Mouse (Mus musculus): ENCODE results near the gene Zbtb17. TPM values are rescaled to one million over a fixed set of nuclear protein-coding genes. Genes with fewer than 3 reads are reported as not detected.
A peak's percentile ranks its signal among the peaks of the same experiment; 100 is the strongest.

Zbtb17 gene
- 21.7 to 33.8 TPM (median 27.3 TPM) in 3 replicates for total RNA-seq (2017)

GRCm38 (mm10) chr4:141444451-141445327, at the start of gene Zbtb17:
TSS of gene Zbtb17 (plus strand) at chr4:141444654.
- ATAC-seq (replicated peaks; ENCODE audit: insufficient number of reproducible peaks, low FRiP score, low TSS enrichment, poor library complexity, severe bottlenecking), result peak; percentile 93

- ATAC-seq (replicated peaks; ENCODE audit: insufficient number of reproducible peaks, low FRiP score, low TSS enrichment, poor library complexity, severe bottlenecking), result no peak
Measured at GRCm38 (mm10) chr4:141394751-141395150, 49.7 kb upstream of the Zbtb17 start.

GRCm38 (mm10) chr4:141397861-141398260, 46.6 kb upstream of the Zbtb17 start:
- no peak for ATAC-seq (replicated peaks; ENCODE audit: insufficient number of reproducible peaks, low FRiP score, low TSS enrichment, poor library complexity, severe bottlenecking)

GRCm38 (mm10) chr4:141398545-141398944, 45.9 kb upstream of the Zbtb17 start, which contains the start of gene Clcnka:
TSS of gene Clcnka (minus strand) at chr4:141398724.
- ATAC-seq (replicated peaks; ENCODE audit: insufficient number of reproducible peaks, low FRiP score, low TSS enrichment, poor library complexity, severe bottlenecking), result no peak

DNA sequence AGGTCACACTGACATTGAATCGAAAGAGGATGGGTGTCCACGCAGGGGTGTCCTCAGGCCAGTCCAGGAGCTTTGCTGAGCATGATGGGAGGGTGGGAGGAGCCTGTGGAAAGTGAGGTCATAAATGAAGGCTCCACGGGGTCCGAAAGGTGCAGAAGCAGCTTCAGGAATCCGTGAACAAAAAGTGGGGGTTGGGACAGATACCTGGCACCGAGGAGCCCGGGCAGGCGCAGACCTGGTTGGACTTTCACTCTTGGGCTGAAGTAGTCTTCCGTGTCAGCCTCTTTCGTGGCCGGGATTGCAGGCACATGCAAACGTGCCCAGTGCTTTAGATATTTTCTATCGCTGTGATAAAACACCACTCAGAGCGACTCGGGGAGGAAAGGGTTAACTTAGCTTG, 44.3 kb upstream of the Zbtb17 start:
- ATAC-seq (replicated peaks; ENCODE audit: insufficient number of reproducible peaks, low FRiP score, low TSS enrichment, poor library complexity, severe bottlenecking), result no peak

DNA sequence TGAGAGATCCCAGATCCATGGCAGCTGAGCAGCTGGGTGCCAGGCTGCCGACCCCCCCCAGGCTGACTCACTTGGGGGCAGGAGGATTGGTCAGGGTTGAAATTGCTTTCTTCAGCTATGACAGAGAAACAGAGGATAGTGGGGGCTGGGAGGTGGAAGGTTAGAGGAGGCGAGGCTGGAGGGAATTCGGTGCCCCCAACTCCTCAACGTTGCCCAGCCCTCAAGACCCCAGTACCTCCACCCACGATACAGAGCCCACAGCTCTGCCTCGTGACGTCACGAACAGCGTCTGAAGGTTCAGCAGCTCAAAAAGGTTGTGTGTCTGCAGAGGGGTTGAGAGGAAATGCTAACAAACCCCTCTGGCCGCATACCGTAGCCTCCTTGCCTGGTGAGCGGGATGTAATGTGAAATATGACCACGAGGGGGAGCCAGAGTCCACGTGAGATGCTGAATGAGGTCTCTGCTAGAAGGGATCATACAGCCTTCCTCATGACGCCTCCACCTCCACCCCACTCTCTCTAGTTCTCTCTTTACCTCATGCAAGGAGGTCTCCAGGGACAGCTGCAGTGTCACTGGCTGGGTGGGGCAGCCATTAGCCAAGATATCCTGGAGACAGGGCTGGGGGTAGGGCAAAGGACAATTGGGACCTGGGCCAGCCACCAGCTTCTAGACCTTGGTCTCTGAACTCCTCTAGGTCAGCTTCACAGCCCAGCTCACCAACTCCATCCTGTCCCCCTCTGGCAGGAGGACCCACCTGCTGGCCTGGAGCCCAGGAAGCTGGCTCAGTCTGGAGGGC, 39.7 kb upstream of the Zbtb17 start:
- ATAC-seq (replicated peaks; ENCODE audit: insufficient number of reproducible peaks, low FRiP score, low TSS enrichment, poor library complexity, severe bottlenecking), result peak; percentile 89

DNA sequence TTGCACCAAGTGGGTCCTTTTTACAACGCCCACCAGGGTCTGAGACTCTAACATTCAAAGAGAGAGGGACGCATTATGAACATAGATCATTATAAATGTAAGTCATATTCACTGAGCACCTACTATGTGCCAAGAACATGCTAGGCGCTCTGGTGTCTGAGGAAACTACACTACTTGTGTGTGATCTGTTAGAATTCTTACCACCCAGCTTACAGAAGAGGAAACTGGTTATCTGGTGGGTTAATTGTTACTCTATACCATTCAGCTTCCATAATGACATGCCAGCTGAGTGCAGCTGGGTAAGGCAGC, 39.2 kb upstream of the Zbtb17 start:
- no peak for ATAC-seq (replicated peaks; ENCODE audit: insufficient number of reproducible peaks, low FRiP score, low TSS enrichment, poor library complexity, severe bottlenecking)

DNA sequence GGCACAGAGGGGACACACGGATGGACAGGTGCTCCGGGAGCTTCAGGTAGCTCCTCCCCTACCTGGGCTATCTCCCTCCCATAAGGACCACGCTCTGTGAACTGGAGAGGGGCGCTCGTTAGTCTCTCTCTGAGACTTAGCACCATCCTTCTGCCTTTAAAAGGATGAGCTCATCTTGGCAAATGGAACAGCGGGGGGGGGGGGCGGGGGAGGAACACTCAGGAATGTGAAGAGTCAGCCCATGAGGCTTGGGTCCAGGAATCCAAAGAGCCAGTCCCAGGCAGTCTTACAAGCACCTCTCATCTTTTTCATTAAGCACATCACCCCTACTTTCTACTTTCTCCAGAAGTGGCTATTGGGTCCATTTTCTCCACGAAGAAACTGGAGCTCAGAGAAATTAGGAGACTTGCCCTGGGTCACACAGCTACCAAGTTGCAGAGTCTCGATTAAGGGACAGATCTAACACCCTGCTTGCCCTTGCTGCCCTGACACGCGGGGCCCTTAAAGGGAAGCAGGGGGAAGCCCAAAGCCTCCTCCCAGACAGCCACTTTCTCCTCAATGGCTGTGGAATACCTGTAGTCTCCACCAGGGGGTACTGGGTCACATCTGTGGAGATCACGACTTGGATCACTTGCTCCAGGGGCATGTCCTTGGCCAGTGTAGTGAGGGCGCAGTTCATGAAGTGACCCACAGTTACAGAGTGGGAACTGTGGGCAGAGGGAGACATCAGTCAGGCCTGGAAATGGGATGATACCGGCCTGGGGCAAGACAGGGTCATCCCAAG, 37.7 kb upstream of the Zbtb17 start:
- ATAC-seq (replicated peaks; ENCODE audit: insufficient number of reproducible peaks, low FRiP score, low TSS enrichment, poor library complexity, severe bottlenecking), result 0 out of 2 replicates have a peak, but pooled peaks have one; percentile 22

DNA sequence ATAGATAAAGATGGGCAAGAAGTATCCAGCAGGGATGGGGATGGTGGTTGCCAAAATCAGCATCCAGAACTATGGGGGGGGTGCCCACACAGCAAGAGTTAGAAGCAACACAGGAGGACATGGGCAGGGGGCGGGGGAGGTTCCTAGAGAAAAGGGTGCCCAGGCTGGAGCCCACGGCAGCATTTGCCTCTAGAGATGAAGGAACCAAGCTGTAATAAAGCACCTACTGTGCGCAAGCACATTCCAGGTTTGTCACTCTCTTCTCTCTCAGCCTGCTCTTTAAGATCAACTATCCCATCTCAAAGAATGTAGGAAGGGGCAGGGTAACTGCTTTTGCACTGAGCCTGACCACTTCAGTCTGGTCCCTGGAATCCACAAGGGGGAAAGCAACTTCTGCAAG, 35.9 kb upstream of the Zbtb17 start:
- ATAC-seq (replicated peaks; ENCODE audit: insufficient number of reproducible peaks, low FRiP score, low TSS enrichment, poor library complexity, severe bottlenecking), result no peak

DNA sequence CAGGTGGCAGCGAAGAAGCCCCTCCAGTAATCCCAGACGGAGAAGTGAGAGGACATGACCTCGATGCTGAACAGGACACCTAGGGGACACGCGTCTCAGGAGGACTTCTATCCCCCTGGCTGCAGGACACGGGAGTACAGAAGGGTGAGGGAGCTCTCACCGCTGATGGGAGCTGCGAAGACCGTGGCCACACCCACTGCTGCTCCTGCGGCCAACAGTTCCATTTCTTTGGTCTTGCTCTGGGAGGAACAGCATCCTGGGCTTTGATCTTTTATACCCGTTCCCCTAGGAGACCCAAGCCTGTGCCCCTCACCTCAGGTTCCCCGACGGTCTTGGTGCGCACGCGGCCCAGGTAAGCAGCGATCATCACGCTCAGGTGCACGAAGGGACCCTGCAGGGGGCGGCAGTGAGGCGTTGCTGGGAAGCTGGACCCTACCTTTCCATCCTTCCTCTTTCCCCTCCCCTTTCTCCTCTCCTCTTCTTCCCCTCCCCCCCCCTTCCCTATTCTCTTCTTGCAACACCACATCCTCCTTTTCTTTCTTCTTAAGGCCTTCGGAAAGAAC, 32.9 kb upstream of the Zbtb17 start:
- ATAC-seq (replicated peaks; ENCODE audit: insufficient number of reproducible peaks, low FRiP score, low TSS enrichment, poor library complexity, severe bottlenecking), result no peak

DNA sequence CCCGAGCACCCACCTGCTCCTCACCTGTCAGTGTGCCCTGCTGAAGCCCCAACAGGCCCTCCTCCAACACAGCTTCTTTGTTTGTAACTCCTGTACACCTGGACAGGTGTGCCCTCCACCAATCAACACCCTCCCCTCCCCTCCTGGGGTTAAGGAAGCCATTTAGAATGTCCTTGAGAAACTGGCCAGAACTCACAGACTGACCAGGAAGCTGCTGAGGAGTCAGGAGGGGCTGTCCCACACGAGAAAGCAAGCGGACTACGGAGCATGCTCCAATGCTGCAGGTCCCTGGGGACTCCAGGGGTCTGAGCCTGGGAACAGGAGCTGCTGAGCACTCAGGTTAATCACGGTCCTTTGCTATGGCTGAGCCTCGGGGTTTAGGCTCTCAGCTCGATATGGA, 28.5 kb upstream of the Zbtb17 start, which contains the start of gene Clcnkb:
Gene Clcnkb (minus strand): TSS at position 91 of the 400 bp plus-strand sequence.
- ATAC-seq (replicated peaks; ENCODE audit: insufficient number of reproducible peaks, low FRiP score, low TSS enrichment, poor library complexity, severe bottlenecking), result no peak

DNA sequence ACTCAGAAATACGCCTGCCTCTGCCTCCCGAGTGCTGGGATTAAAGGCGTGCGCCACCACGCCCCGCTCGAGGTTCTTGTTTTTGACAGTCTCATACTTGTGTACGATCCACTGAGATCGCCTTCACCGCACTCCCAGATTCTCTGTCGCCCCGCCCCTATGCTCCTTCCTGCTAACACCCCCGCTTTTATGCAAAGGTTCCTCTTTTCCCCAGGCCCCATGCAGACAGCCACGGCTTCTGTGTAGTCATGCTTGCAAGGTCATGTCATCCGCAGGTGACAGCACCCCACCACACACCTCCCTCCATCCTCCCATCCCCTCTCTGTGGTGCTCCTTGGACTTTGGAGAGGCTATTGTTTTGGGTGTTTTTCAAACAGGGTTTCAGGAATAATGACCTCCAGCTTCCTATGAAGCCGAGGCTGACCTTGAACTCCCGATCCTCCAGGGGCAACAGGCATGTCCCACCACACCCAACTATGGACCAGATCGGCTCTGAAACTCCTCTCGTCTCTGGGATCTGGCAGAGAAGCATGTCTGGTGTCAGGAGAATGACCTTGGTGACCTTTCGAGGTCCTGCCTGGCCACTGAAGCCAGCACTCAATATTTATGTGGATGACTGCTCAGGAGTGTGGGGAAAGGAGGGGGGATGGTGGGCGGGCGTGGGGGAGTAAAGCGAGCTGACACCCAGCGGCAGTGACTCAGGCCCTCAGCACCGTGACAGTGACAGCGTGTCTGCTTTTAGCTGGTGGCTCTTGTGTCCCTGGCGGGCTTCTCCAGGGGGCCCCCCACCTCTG, 24.9 kb upstream of the Zbtb17 start:
- peak; percentile 83 for ATAC-seq (replicated peaks; ENCODE audit: insufficient number of reproducible peaks, low FRiP score, low TSS enrichment, poor library complexity, severe bottlenecking)

GRCm38 (mm10) chr4:141420192-141420829, 24.1 kb upstream of the Zbtb17 start, which contains the start of gene Hspb7:
TSS of gene Hspb7 (plus strand) at chr4:141420779.
- no peak for ATAC-seq (replicated peaks; ENCODE audit: insufficient number of reproducible peaks, low FRiP score, low TSS enrichment, poor library complexity, severe bottlenecking)

GRCm38 (mm10) chr4:141420886-141421285, 23.6 kb upstream of the Zbtb17 start:
- no peak for ATAC-seq (replicated peaks; ENCODE audit: insufficient number of reproducible peaks, low FRiP score, low TSS enrichment, poor library complexity, severe bottlenecking)

DNA sequence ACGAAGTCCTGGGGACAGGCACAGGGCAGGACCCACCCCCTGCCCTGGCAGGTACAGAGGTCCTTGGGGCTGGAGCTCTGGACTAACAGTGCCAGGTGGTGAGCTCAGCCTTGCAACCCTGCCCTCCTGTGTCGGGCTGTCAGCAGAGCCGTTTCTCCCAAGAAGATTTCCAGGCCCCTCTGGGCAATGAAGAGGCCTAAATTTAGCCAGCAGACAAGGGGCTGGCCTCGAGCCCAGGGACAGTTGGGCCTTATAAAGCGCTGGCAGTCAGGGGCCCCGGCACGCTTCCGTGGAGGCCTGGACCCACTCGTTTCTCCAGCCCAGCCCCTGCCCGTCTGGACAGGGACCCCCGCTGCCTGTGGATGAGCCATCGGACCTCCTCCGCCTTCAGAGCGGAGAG, 23.0 kb upstream of the Zbtb17 start:
- no peak for ATAC-seq (replicated peaks; ENCODE audit: insufficient number of reproducible peaks, low FRiP score, low TSS enrichment, poor library complexity, severe bottlenecking)

DNA sequence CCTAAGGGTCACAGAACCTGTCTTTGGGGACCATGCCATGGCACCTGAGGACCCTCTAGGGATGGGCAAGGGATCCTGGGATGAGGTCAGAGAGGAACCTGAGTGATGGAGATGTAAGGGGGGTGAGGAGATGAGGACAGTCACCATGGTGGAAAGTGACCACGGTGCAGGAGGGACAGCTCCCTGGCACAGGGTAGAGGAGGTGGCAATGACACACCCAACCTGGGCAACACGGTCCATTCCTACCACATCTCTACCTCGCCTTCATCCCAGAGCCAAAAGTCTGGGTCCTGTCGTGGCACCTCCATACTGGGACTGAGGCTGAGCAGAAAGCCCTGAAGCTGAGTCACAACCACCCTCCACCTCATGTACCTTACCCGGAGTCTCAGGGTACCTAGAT, 21.6 kb upstream of the Zbtb17 start:
- no peak for ATAC-seq (replicated peaks; ENCODE audit: insufficient number of reproducible peaks, low FRiP score, low TSS enrichment, poor library complexity, severe bottlenecking)

GRCm38 (mm10) chr4:141423288-141423687, 21.2 kb upstream of the Zbtb17 start:
- ATAC-seq (replicated peaks; ENCODE audit: insufficient number of reproducible peaks, low FRiP score, low TSS enrichment, poor library complexity, severe bottlenecking), result no peak

Data from monocyte, adult 5-6 weeks (primary cell).